Mouse (Mus musculus): ENCODE data around the gene Rtcb. TPM values are rescaled to one million over a fixed set of nuclear protein-coding genes. Genes with fewer than 3 reads are reported as not detected.

The Rtcb gene
- total RNA-seq (2014; rRNA removed) (103 and 110 TPM in 2 replicates), polyA plus RNA-seq (2015; fragmentation: Nextera tagmentation; extraction: Ambion mirVana) (163 and 164 TPM in 2 replicates)

DNA sequence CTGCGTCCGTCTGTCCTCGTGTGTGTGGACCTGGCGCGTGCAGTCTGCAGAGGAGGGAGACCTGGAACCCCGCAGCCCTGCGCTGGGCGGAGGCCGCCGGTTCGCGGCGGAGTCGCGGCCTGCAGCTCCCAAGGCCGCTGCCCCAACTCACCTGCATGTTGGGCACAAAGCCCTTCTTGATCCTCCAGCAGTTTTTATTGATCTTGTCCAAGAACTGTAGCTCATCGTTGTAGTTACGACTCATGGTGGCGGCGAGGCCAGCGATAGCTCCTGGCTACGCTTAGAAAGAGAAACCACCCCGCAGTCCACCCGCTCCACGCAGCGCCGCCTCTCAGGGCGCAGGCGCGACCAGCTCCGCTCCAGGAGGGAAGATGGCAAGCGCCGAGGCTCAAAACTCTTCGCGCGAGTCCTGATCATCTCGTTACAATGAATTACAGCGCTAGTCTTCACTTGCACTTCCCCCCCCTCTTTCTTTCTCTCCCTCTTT, at the start of gene Rtcb:
Gene Rtcb (minus strand): TSS at position 360 of the 487 bp plus-strand sequence.
- ATAC-seq (ENCODE audit: low FRiP score) = peak; percentile 91

DNA sequence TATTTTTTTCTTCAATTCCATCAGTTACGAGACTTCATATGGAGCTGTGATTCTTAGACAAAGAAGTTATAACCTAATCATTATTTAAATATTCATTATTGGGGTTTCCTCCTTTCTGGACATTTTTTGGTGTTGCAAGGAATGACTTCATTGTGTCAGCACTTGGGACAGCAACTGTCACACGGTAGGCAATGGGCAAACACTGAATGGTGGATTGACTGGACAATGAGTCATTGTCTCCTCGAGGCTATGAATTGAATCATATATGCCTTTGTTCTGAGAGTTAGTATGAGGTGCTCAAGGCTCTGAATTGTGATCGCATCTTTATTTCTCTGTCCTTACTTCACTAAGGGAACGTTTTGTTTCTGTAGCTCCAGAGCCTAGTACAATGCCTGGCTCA, 48.8 kb upstream of the Rtcb start:
- H3K4me3 ChIP-seq (ENCODE audit: low read depth, low read length) = no peak overlapping the region
- DNase-seq (ENCODE audit: low spot score) (no peak), ATAC-seq (ENCODE audit: low FRiP score) (no peak)
- 68% methylated on average over 5 of the region's 5 CpGs for WGBS
- no peaks in the 10 kb centered on the region for H3K9me3 ChIP-seq (ENCODE audit: low read length)
- no peak overlapping the region for H3K9ac ChIP-seq (replicated peaks; ENCODE audit: low read length, poor library complexity, severe bottlenecking)
- no peak overlapping the region for H3K27ac ChIP-seq (ENCODE audit: low read depth, low read length)
- H3K4me2 ChIP-seq (ENCODE audit: low read depth, low read length, poor library complexity, severe bottlenecking) = no peak overlapping the region
- no peaks in the 10 kb centered on the region for H3K27me3 ChIP-seq (ENCODE audit: insufficient read depth, low read length)
- no peaks in the 10 kb centered on the region for H3K36me3 ChIP-seq (ENCODE audit: insufficient read depth, low read length)
- H3K4me1 ChIP-seq (ENCODE audit: insufficient read depth, low read length) = no peaks in the 10 kb centered on the region
- TF ChIP-seq CTCF (IDR thresholded peaks at IDR 0.05) = no peak

More for the DNA sequence above, at the start of gene Rtcb:
- H3K27me3 ChIP-seq (ENCODE audit: insufficient read depth, low read length) = no peaks in the 10 kb centered on the region
- TF ChIP-seq CTCF (IDR thresholded peaks at IDR 0.05) = peak; percentile 5; the same call in 1 of the 2 replicates
- no peaks in the 10 kb centered on the region for H3K9me3 ChIP-seq (ENCODE audit: low read length)
- H3K4me2 ChIP-seq (ENCODE audit: low read depth, low read length, poor library complexity, severe bottlenecking) = peak within 1 kb of the TSS; percentile 77
- peak within 1 kb of the TSS; percentile 75 for H3K27ac ChIP-seq (ENCODE audit: low read depth, low read length)
- peak; percentile 96 for DNase-seq (ENCODE audit: low spot score)
- H3K4me1 ChIP-seq (ENCODE audit: insufficient read depth, low read length) = peaks cover 3% of the 10 kb centered on the region; the same call in 1 of the 2 replicates
- H3K36me3 ChIP-seq (ENCODE audit: insufficient read depth, low read length) = peaks cover 9% of the 10 kb centered on the region
- under 1% methylated on average over 38 of the region's 38 CpGs for WGBS
- peak within 1 kb of the TSS; percentile 90 for H3K9ac ChIP-seq (replicated peaks; ENCODE audit: low read length, poor library complexity, severe bottlenecking)
- H3K4me3 ChIP-seq (ENCODE audit: low read depth, low read length) = peak within 1 kb of the TSS; percentile 97

DNA sequence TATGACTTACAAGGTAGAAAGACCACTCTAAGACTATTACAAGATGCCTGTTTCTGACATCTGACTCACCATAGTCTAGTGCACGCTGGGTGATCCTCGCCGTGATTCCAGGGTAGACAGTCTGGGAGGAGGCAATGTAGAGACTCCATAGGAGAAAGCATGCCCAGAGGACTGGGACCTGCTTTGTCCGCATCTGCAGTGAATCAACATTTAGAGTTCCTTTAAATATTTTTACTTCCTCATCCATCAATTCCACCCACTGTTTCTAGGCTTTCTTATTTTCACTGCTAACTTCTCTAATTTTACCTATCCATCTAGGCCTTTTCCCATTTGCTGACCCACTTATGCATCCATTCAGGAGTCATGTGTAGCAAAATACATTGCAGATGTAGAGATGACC, 42.8 kb upstream of the Rtcb start:
- H3K4me2 ChIP-seq (ENCODE audit: low read depth, low read length, poor library complexity, severe bottlenecking) = no peak overlapping the region
- no peaks in the 10 kb centered on the region for H3K27me3 ChIP-seq (ENCODE audit: insufficient read depth, low read length)
- H3K4me1 ChIP-seq (ENCODE audit: insufficient read depth, low read length) = no peaks in the 10 kb centered on the region
- H3K9ac ChIP-seq (replicated peaks; ENCODE audit: low read length, poor library complexity, severe bottlenecking) = no peak overlapping the region
- no peak overlapping the region for H3K27ac ChIP-seq (ENCODE audit: low read depth, low read length)
- H3K36me3 ChIP-seq (ENCODE audit: insufficient read depth, low read length) = no peaks in the 10 kb centered on the region
- H3K4me3 ChIP-seq (ENCODE audit: low read depth, low read length) = no peak overlapping the region
- ATAC-seq (ENCODE audit: low FRiP score) = no peak
- no peak for DNase-seq (ENCODE audit: low spot score)
- no peaks in the 10 kb centered on the region for H3K9me3 ChIP-seq (ENCODE audit: low read length)
- WGBS = 91% methylated on average over 4 of the region's 4 CpGs
- no peak for TF ChIP-seq CTCF (IDR thresholded peaks at IDR 0.05)

DNA sequence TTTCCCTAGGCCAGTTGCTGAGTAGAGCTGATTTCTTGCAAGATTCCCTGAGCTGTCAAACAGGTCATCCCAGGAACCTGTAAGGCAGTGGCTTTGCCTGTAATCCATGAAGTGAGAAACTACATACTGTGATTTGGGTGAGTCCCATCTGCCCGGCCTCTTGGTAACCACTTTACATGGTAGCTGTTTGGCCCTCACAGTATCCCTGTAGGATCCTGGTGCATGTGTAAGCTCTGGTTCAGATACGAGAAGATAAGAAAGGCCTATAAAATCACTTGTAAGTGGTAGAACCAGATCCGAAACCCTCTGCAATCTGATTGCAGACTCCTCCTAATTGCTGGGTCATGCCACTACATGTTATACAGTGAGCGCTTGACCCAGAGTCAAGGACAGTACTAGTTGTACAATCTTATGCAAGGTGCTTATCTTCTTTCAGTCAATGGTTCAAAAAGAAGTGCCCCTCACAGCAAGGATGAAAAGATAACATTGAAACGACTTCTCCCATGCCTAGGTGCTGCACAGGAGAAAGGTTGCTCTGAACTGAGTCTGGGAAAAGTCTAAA, 37.0 kb upstream of the Rtcb start:
- no peak for TF ChIP-seq CTCF (IDR thresholded peaks at IDR 0.05)
- 89% methylated on average over 5 of the region's 5 CpGs for WGBS
- DNase-seq (ENCODE audit: low spot score) (no peak), ATAC-seq (ENCODE audit: low FRiP score) (no peak)
- Histone ChIP-seq H3K4me1 (ENCODE audit: insufficient read depth, low read length) (no peaks in the 10 kb centered on the region), H3K9me3 (ENCODE audit: low read length) (no peaks in the 10 kb centered on the region), H3K36me3 (ENCODE audit: insufficient read depth, low read length) (no peaks in the 10 kb centered on the region), H3K9ac (replicated peaks; ENCODE audit: low read length, poor library complexity, severe bottlenecking) (no peak overlapping the region), H3K27me3 (ENCODE audit: insufficient read depth, low read length) (no peaks in the 10 kb centered on the region), H3K27ac (ENCODE audit: low read depth, low read length) (no peak overlapping the region), H3K4me2 (ENCODE audit: low read depth, low read length, poor library complexity, severe bottlenecking) (no peak overlapping the region), H3K4me3 (ENCODE audit: low read depth, low read length) (no peak overlapping the region)

DNA sequence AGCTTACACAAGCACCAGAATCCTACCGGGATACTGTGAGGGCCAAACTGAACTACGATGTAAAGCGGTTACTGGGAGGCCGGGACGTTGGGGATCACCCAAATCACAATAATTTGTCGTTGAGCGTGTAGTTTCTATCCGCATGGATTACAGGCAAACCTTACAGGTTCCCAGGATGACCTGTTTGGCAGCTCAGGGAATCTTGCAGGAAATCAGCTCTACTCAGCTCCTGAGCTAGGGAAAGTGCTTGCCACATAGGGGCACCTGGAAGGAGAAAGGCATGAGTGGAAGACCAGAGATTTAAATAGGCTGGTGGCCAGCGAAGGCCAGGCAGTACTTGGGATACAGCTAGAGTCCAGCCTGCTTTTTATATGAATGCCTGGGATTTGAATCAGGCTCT, 36.2 kb upstream of the Rtcb start:
- Histone ChIP-seq H3K9me3 (ENCODE audit: low read length) (no peaks in the 10 kb centered on the region), H3K27me3 (ENCODE audit: insufficient read depth, low read length) (no peaks in the 10 kb centered on the region), H3K27ac (ENCODE audit: low read depth, low read length) (no peak overlapping the region), H3K4me1 (ENCODE audit: insufficient read depth, low read length) (no peaks in the 10 kb centered on the region), H3K4me3 (ENCODE audit: low read depth, low read length) (no peak overlapping the region), H3K36me3 (ENCODE audit: insufficient read depth, low read length) (no peaks in the 10 kb centered on the region), H3K9ac (replicated peaks; ENCODE audit: low read length, poor library complexity, severe bottlenecking) (no peak overlapping the region), H3K4me2 (ENCODE audit: low read depth, low read length, poor library complexity, severe bottlenecking) (no peak overlapping the region)
- no peak for TF ChIP-seq CTCF (IDR thresholded peaks at IDR 0.05)
- DNase-seq (ENCODE audit: low spot score) (no peak), ATAC-seq (ENCODE audit: low FRiP score) (no peak)
- WGBS = 90% methylated on average over 9 of the region's 9 CpGs

DNA sequence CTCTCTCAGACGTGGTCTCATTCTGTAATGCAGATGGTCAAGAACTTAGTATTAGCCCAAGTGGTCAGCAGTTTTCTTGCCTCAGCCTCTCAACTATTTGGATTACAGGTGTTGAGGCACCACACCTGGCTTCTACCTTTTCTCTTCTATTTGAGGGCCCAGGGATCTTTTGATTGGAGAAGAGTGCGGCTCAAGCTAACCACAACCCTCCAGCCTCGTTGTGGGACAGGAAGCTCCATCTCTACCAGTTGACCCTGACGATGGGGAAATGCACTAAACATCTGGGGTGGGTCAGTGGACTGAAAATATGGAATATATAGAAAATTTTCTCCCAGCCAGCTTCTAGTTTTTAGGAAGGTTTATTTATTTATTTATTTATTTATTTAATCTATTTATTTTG, 34.8 kb upstream of the Rtcb start:
- 84% methylated on average over 4 of the region's 4 CpGs for WGBS
- H3K4me2 ChIP-seq (ENCODE audit: low read depth, low read length, poor library complexity, severe bottlenecking) = no peak overlapping the region
- H3K4me1 ChIP-seq (ENCODE audit: insufficient read depth, low read length) = no peaks in the 10 kb centered on the region
- H3K27ac ChIP-seq (ENCODE audit: low read depth, low read length) = no peak overlapping the region
- no peak overlapping the region for H3K4me3 ChIP-seq (ENCODE audit: low read depth, low read length)
- no peak for TF ChIP-seq CTCF (IDR thresholded peaks at IDR 0.05)
- no peak overlapping the region for H3K9ac ChIP-seq (replicated peaks; ENCODE audit: low read length, poor library complexity, severe bottlenecking)
- H3K9me3 ChIP-seq (ENCODE audit: low read length) = no peaks in the 10 kb centered on the region
- no peaks in the 10 kb centered on the region for H3K27me3 ChIP-seq (ENCODE audit: insufficient read depth, low read length)
- DNase-seq (ENCODE audit: low spot score) (no peak), ATAC-seq (ENCODE audit: low FRiP score) (no peak)
- no peaks in the 10 kb centered on the region for H3K36me3 ChIP-seq (ENCODE audit: insufficient read depth, low read length)

All from midbrain, postnatal 0 days (tissue).